Mouse (Mus musculus) cerebellum, adult 8-10 months (tissue): ENCODE measurements around the gene Brca1.
"Not testable (repeated sequence)": the region's sequence is repeated elsewhere in the genome, so short reads cannot be mapped to it uniquely, and the experiment has no call there.

Experiments used
- DNase-seq: peaks from one replicate; pipeline ENCODE4 v3.0.0; 2022

Brca1 gene

DNA sequence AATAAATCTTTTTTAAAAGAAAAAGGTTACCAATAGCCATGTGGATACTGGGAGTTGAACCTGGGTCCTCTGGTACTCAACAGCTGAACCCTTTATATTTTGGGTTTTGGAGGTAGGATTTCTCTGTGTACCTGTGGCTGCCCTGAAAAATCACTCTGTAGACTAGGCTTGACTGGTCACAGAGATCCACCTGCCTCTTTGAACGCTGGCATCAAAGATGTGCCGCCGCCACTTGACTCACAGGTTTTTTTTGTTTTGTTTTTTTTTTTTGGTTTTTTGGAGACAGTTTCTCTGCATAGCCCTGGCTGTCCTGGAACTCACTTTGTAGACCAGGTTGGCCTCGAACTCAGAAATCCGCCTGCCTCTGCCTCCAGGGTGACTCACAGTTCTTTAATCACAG is 104.0 kb downstream of the Brca1 start:
- DNase-seq = no peak

- DNase-seq = not testable (repeated sequence)
Measured at GRCm38 (mm10) chr11:101446860-101447259, 104.9 kb downstream of the Brca1 start.

DNA sequence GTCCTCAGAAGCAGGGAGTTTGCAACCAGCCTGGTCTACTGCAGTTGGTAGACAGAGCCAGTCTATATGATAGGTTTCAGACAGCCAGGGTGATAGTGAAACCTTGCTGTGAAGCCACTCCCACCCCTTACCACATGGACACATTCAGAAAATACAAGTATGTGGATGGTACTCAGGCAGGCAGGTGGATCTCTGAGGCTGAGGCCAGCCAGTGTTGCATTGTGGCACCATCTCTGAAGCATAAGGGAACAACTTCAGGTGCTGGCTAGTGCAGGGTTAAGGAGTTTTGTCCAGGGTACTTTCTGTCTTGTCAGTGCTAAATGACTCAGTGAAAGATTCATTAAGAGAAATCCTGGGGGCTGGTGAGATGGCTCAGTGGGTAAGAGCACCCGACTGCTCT is 105.4 kb downstream of the Brca1 start:
- DNase-seq = no peak

- DNase-seq = no peak
Measured at GRCm38 (mm10) chr11:101442760-101443159, 109.0 kb downstream of the Brca1 start.

DNA sequence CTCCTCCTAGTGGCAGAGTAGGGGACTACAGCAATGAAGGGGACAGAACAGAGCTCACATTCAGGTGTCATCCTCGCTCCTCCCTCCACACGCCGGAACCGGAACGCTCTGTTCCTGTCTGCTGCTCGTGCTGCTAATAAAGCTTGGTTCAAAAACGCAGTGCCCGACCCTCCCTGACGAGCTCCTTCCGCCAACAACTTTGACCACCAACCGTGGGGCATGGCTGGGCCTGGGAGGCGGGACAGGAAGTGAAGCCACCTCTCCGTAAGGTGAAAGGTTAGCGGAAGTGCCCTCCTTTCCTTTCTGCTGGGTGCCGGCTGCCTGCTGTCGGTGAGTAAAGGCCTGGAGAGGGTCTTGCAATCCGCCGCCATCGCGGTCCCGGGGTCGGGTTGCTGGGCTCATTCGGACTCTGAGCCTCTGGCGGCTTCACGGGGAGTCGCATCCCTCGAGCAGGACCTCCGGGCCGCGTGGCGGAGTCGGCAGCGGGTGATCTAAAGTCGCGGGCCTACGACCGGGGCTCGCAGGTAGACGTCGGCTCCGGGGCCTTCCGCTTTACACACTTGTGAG is 109.5 kb downstream of the Brca1 start, which contains the start of gene Rpl27:
Rpl27 (plus strand) TSS at position 172 of the 567 bp plus-strand sequence.
- peak; percentile 97 for DNase-seq

GRCm38 (mm10) chr11:101441450-101442126 is 110.2 kb downstream of the Brca1 start:
- DNase-seq = peak; percentile 29
